Mouse (Mus musculus): Measurements from ENCODE around the gene Zfp827.

The Zfp827 gene

DNA sequence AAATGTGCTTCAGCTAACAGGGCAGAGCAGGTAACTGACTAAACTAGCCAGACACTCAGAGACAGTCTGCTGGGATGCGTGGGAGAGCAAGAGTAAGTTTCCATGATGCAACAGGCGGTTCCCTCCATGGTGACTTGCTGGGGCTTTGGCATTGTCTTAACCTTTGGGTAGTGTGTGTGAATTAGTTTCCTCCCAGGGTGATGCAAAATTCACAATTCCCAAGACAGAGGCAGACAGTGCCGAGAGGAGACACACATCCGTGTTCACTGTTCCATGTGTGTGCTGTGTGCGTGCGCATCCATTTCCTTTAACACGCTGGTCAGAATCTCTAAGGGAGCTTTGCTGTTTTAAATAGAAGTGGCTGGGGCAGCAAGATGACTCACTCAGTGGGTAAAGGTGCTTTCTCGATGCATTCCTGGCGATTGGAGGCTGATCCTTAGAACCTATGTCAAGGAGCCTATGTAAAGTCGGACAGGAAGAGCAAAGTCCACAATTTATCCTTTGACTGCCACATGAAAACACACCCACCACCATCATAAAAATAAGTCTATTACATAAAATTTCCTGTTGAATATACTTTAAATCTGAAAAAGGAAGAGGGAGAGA lies 127.4 kb downstream of the Zfp827 start:
- DNase-seq (ENCODE audit: low read depth in 1 of 2, low spot score in 2 of 2), result no peak

DNA sequence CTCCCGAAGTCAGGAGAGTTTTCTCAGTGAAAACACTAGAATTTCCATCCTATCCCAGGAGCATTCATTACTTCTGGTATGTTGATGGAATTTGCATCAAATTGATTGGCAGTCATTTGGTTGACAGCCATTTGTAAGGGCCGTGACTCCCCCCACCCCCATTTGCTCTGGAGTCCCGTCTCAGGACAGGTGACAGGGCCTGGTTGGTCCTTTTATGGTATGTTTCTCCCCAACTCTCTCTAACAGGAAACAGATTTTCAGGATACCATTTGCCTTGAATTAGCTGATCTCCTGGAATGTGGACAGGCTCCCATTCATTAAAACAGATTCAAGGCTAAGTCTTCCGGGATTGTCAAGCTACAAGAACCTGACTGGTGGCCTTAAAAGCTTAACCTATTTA lies 129.1 kb downstream of the Zfp827 start:
- DNase-seq (ENCODE audit: low read depth in 1 of 2, low spot score in 2 of 2), result no peak

DNA sequence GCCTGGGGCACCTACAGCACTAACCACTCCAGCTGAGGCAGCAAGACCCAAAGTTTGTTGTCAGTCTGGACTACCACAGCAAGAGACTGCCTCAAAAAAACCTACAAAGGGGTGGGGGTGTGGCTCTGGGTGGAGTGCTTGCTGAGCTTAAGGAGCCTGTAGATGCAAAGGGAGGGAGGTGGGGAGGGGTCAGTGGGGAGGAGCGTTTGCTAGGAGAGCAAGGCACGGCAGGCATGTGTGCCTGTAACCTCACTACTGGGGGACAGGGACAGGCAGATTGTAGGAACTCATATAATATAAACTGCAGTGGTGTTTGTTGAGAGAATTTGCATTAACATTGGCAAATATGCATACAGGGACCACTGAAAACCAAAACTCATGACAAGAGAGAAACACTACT lies 130.1 kb downstream of the Zfp827 start:
- DNase-seq (ENCODE audit: low read depth in 1 of 2, low spot score in 2 of 2), result no peak

DNA sequence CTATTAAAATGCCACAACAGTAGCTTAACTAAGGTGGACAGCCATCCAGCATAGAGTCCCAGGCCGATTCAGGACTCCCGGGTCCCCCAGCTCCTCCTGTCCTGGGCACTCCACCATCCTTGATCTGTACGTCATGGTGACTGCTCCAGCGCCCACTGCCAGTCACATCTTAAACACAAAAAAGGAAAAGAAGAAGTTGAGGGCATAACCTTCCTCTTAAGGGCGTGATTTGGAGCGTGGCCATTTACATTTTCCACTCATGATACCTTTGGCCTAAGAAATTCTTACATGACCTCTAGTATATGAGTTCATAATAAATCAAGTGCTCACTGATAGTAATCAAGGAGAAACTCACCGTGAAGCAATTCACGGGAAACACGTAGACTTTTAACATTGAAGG lies 131.2 kb downstream of the Zfp827 start:
- peak in 1 of 2 experiments; percentile 9 for DNase-seq (ENCODE audit: low read depth in 1 of 2, low spot score in 2 of 2)

DNA sequence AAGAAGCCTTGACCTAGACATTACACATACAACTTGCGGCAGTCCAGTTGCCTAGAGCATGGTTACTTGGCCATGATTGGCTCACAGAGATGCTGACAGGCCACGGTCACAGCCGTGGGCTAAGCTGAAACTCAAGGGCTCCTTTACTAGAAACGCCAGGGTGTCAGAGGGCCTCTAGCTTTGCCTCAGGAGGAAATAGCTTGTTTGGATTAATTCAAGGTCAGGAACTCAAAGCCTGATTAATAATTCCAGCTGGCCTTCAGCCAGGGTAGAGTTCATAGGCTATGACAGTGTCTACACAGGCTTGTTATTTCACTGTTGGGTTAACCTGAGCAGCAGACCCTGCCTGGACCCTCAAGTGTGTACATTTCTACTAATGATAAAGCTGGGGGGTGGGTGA lies 132.1 kb downstream of the Zfp827 start:
- no peak for DNase-seq (ENCODE audit: low read depth in 1 of 2, low spot score in 2 of 2)

DNA sequence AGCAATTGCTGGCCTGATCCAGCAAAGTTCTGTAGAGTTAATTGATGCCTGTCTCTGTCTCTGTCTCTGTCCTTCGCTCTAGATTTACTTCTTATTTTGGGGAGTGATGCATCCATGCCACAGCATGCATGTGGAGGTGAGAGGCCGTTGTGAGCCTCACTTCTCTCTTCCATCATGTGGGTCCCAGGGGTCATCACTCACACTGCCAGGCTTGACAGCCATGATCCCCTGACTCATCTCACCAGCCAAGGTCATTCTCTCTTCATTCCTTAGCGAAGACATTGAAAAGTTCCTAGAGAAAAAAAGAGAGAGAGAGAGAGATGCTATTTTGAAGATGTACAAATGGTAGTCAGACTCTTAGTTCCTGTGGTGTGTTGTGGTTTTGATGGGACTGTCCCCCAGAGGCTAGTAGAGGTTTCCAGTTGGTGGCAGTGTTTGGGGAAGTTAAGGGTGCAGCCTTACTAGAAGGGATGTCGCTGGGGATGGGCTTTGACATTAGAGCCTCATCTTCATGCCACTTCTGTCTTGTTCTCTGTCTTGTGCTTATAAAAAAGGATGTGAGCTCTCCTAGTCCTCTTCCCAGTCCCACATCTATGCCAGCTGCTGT lies 133.0 kb downstream of the Zfp827 start:
- peak; percentile 28 to 39 for DNase-seq (ENCODE audit: low read depth in 1 of 2, low spot score in 2 of 2)

DNA sequence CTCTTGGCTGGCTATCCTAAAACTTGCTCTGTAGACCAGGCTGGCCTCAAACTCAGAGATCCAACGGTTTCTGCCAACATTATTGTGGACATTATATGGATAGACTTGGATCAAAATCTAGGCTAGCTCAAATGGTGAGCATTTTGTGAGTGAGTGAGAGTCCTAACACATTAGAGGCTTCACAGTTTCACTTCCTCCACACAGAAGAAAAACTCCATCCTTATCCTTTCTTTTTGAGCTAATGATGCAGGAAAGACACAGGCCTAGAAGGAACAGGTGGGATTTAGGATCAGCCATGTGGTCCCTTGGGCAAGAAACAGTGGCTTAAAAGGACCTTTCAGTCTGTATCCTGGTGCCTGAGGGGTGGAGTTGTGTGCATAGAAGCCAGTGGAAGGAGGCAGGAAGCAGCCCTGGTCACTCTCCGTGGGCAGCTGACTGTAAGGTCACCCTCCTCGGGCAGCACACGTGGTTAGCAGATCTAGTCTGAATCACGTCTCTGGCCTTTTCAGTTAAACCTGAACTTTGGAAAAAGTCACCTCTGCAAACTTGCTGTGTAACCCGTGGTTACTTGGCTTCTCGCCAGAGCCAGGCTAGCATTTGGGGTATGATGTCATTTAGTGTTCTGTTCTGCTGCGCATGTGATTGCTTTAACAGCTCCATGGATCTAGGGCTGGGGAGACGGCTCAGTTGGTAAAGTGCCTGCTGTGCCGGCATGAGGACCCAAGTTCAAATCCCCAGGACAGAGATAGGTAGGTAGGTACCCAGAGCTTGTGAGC lies 134.5 kb downstream of the Zfp827 start:
- DNase-seq (ENCODE audit: low read depth in 1 of 2, low spot score in 2 of 2), result peak in 1 of 2 experiments; percentile 51

DNA sequence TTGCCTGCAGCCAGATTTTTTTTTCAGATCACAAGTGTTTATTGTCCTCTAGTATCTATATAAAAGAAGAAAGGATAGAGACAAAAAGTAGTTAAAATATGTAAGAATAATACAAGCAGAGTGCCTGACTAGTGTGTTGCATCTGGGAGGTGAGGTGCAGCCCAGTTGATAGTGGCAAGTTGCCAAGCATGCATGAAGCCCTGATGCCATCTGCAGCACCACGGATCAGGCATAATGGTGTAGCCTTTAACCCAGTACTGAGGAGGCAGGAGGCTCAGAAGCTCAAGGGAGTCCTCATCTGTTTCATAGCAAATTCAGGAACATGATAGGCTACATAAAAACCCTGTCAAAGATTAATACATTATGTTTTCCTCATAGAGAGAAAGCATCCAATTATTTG lies 136.1 kb downstream of the Zfp827 start:
- DNase-seq (ENCODE audit: low read depth in 1 of 2, low spot score in 2 of 2), result no peak

DNA sequence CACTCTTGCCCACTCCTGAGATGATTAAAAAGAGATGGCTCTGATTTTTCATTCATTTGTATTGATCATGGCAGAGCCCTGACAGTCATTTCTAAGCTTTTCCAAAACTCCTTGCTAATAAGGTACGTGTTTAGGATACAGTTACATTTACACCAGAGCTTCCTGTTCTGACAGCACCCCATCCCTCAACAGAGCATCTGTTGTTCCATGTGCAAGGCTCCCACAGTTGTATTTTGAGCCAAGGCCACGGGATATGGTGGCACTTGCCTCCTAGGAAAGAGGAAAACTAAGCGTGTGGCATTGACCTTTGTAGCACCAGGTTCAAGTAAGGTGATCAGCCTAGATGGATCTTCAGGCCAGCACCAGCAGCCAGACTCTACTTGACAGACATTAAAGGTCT lies 137.0 kb downstream of the Zfp827 start:
- DNase-seq (ENCODE audit: low read depth in 1 of 2, low spot score in 2 of 2), result no peak

DNA sequence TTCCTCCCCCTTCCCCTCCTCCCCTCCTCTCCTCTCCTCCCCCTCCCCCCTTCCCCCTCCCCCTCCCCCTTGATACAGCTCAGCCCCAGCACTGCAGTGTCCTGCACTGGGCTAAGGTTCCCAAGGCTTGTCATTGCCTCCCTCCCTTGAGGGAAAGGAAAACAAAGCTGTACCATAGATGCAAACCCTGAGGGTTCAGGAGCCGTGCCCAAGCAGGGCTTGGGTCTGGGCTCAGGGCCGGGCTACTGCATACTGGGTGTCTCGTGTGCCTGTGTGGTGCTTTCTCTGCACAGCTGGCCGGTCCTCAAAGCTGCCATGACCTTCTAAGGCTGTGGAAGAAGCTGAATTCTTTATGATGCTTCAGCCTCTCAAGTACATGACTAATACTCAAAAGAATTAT lies 145.4 kb downstream of the Zfp827 start:
- DNase-seq (ENCODE audit: low read depth in 1 of 2, low spot score in 2 of 2), result no peak

DNA sequence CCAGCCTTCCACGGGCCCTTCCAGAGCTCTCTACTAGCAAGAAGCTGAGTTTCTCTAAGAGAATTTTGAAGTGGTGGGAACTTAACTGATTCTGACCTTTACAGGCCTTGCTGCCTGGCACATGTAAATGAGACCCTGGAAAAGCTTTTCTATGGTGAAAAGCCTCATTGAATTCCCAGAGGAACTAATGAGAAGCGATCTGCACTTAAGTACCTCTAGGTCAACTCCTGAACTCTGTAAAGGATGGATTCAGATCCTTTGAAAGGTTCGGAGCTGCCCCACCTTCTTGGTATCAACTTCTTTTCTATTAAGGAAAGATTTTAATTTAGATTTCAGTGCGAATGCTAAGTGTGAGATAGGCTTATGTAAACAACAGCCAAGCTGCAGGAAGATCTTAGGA lies 147.8 kb downstream of the Zfp827 start:
- no peak for DNase-seq (ENCODE audit: low read depth in 1 of 2, low spot score in 2 of 2)

DNA sequence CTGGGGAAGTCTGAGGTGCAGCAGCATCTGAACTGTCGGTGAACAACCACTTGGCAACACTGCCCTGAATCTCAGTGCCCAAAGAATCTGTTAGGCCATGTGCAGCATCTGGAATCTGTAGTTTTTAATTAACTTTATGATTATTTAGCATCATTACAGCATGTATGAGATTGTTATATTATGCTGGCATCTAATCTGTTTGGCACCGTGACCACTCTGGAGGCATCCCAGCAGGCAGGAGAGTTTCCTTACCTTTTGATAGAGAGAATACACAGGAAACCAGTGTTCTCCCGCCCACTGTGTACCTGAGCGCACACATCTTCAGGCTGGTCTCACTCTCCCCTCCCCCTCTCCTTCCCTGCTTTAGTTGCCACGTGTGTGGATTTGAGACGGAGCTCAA lies 151.4 kb downstream of the Zfp827 start:
- no peak for DNase-seq (ENCODE audit: low read depth in 1 of 2, low spot score in 2 of 2)

DNA sequence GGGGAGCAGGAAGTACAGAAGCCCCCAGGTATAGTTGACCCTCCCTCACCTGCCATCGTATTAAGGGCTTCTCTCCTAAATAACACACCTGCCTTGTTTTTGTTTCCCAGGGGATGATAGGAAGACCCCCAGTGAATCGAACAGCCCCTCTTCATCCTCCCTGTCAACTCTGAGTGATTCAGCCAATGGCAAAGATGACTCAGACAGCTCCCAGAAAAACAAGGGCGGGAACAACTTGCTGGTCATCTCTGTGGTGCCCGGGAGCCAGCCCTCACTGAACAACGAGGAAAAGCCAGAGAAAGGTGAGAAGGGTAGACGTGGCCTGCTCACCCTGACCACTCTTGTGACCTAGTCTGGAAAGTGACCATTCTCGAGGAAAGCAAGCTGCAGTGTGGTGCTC lies 157.3 kb downstream of the Zfp827 start:
- DNase-seq (ENCODE audit: low read depth in 1 of 2, low spot score in 2 of 2), result no peak

DNA sequence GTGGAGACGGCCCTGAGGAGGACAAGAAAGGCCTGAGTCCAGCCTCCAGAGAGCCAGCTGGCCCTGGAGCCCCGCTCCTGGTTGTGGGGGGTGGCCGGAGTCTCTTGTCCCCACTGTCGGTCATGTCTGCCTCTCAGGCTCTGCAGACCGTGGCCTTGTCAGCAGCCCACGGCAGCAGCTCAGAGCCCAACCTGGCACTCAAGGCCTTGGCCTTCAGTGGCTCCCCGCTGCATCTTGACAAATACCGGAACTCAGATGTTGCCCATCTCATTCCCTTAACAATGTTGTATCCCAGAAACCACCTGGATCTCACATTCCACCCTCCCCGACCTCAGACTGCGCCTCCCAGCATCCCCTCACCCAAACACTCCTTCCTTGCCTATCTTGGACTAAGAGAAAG lies 161.8 kb downstream of the Zfp827 start:
- DNase-seq (ENCODE audit: low read depth in 1 of 2, low spot score in 2 of 2), result no peak

DNA sequence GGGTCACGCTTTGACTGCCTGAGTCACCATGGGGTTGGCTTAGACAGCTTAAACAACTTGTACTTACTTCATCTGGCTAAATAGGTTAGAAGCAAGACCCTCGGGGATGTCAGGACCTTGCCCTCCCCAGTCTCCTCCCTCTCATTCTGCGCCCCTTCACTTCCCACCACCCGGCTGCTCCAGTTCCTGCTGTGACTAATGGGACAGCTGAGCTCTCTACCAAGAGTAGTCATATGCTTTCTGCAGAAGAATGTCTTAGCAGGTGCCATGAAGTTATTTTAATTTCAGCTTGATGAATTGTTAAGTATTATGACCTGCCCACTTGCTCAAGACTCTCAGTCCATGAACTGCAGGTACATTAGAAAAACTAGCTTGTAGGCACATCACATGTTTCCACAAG lies 168.2 kb downstream of the Zfp827 start:
- no peak for DNase-seq (ENCODE audit: low read depth in 1 of 2, low spot score in 2 of 2)

DNA sequence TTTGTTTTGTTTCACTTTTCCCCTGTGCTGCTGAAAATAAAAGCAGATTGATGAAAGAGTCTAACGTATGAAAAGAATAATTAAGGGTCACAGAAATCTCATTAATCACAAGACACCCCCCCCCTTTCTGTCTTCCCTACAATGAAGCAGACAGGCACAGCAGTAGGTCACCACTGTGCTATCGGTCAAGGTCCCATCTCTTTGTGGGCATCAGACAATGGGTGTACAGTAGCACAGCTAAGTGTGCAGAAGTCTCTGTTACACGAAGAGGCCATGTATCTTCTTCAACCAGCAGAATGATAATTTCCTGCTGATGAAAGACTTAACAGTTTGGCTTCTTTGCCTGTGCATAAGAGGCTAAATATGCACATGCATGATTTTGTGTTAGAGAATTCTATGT lies 170.4 kb downstream of the Zfp827 start:
- no peak for DNase-seq (ENCODE audit: low read depth in 1 of 2, low spot score in 2 of 2)

DNA sequence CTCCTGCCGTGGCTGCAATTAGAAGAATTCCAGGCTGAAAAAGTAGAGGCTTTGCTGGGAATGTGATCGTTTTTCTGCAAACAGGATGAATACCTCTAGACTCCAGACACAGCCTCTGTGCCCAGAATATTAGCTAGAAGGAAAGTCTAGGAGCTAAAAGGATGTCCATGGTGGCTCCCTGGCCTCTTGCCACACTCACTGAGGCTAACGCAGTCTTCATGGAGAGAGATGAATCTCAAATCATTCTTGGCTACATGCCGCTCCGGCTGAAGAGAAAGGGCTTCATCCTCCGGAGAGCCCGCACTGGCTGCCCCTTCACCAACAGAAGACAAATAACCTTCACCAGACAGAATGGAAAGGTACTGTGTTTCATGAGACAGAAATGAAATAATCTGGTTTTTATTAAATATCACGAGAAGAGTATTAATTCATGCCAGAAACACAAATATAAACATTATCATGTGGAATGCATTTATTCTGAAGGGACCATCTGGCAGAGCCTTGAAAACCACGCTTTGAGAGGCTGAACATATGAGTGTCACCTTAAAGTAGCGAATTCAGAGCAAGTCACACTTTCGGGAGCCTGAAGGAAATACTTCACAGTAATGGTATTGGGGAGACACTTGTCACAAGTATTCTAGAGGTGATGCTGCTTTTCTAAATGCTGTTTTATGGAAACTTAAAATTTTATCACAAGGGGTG lies 173.4 kb downstream of the Zfp827 start:
- DNase-seq (ENCODE audit: low read depth in 1 of 2, low spot score in 2 of 2), result no peak

DNA sequence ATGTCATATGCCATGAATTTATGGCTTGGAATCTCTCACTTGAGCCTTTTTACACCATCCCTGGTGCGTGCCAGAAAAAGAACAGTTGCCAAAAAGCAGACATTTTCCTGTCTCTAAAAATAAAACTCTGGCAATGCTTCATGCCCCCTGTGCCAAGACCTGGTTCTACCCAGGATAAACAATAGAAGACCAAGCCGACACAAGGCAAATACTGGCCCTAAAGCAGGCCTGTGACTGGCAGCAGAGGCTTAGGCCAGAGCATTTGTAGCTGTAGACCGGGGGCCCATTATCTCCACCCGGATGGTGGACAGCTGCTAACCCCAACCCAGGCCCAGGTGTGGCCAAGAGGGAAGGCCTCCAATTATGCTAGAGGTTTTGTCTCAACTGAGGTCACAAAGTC lies 178.7 kb downstream of the Zfp827 start:
- no peak for DNase-seq (ENCODE audit: low read depth in 1 of 2, low spot score in 2 of 2)

DNA sequence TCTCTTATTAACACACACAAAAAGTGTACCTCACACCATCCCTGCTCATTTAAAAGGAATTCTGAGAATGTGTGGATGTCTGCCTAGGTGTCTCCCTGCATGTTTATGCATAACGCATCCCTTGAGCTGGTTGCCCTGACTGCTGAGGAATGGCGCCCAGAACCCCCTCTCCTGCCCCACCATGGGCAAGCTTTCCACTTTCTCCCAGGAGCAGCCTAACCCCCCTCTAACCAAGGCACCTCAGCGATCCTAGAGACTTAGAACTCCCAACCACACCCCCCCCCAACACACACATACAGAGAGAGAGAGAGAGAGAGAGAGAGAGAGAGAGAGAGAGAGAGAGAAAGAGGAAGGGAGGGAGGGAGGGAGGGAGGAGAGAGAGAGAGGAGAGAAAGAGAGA lies 179.9 kb downstream of the Zfp827 start:
- no peak for DNase-seq (ENCODE audit: low read depth in 1 of 2, low spot score in 2 of 2)

DNA sequence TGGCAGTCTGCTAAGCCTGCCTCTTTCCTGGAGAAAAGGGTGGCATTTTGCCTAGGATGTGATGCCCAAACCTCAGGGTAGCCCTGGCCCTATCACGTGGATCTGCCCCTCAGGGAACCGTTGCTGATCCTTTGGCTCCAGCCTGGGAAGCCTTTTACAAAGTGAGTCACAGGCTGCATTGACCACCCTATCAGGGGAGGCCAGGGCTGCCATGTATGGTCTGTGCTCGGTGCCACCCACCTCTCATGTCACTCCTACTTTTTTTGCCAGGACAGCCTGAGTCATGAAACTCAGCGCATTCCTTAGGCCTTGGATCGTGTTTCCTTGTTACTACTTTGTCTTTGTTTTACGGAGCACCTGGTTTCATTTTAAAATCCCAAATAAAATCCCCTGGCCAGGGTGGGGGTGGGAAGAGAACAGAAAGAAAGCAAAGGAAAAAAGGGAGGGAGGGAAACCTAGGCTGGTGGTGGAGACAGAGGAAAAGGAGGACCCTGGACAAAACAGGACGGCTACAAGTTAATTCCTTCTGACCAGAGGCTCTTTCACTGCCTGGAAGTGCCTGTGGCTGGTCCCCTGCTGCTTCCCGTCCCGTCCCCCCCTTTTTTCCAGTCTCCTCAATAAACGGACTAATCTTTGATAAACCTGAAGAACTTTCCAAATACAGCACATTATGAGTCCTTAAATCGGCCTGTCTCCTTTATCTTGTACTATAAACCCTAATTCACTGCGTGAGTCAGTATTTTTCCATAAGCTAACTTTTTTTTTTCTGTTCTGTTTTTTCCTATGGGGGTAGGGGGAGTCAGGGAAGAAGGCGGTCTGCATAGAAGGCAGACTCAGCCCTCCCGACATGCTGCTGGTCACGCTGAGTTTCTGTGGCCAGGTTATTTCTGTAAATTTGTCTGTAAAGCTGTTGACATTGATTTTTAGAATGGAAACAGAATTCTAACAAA lies 180.7 kb downstream of the Zfp827 start:
- no peak for DNase-seq (ENCODE audit: low read depth in 1 of 2, low spot score in 2 of 2)
